Mouse (Mus musculus) E14TG2a.4 (cell line): Measurements from ENCODE around the gene Lrrc8e.

Source experiments
- CTCF ChIP-seq: conservative IDR thresholded peaks from 2 replicates; pipeline ENCODE4 v1.5.1; 2014; ENCODE audit warnings: low read length
- NANOG ChIP-seq: IDR thresholded peaks from 2 replicates; pipeline ENCODE4 v1.6.1; 2014; ENCODE audit warnings: borderline replicate concordance, low read length, mixed read lengths

GRCm38 (mm10) chr8:4259805-4260170 is 33.2 kb downstream of the Lrrc8e start:
- TF ChIP-seq CTCF (no peak), NANOG (no peak)
